Mouse (Mus musculus) skeletal muscle tissue, adult 2 months (tissue): ENCODE data around the gene Fkbp7.
"Not testable (repeated sequence)": the region's sequence is repeated elsewhere in the genome, so short reads cannot be mapped to it uniquely, and the experiment has no call there.

Experiments used
- DNase-seq: peaks from one replicate; pipeline ENCODE4 v3.0.0-alpha.2; 2012; ENCODE audit warnings: low read depth, low spot score

The Fkbp7 gene

GRCm38 (mm10) chr2:76667200-76667599 is 5.7 kb downstream of the Fkbp7 start:
- DNase-seq, result no peak

- no peak for DNase-seq
Observed at GRCm38 (mm10) chr2:76665531-76665930, 7.4 kb downstream of the Fkbp7 start.

GRCm38 (mm10) chr2:76659419-76659818 is 13.5 kb downstream of the Fkbp7 start:
- DNase-seq, result no peak

GRCm38 (mm10) chr2:76658551-76658950 is 14.4 kb downstream of the Fkbp7 start:
- no peak for DNase-seq

- DNase-seq, result no peak
Observed at GRCm38 (mm10) chr2:76655982-76656381, 16.9 kb downstream of the Fkbp7 start.

DNA sequence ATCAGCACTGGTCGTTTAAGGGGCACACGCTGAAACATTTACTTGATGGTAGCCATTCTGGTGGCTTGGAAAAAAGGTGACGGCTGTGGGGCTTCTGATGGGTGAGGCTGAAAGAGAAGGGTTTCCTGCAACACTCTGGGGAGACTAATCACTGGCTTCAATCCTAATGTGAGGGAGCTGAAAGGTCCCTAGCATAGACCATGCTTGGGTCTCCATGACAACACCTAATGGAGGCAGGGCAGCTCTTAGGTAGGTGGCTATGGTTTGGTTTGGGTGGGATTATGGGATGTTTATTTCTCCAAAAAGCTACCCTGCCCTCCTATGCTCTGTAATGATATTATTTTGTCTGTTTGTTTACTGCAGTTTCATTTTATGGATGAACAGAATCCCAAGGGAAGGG is 17.5 kb downstream of the Fkbp7 start:
- DNase-seq, result no peak

GRCm38 (mm10) chr2:76654646-76655045 is 18.3 kb downstream of the Fkbp7 start:
- no peak for DNase-seq

- DNase-seq, result no peak
Observed at GRCm38 (mm10) chr2:76653070-76653469, 19.8 kb downstream of the Fkbp7 start.

- no peak for DNase-seq
Observed at GRCm38 (mm10) chr2:76648666-76649141, 24.2 kb downstream of the Fkbp7 start.

- peak; percentile 96 for DNase-seq
Observed at GRCm38 (mm10) chr2:76647883-76648570, 24.9 kb downstream of the Fkbp7 start, which contains the start of the genes Prkra and Pjvk. TSS of gene Prkra (minus strand) at chr2:76648015. TSS of gene Pjvk (plus strand) at chr2:76648476.

DNA sequence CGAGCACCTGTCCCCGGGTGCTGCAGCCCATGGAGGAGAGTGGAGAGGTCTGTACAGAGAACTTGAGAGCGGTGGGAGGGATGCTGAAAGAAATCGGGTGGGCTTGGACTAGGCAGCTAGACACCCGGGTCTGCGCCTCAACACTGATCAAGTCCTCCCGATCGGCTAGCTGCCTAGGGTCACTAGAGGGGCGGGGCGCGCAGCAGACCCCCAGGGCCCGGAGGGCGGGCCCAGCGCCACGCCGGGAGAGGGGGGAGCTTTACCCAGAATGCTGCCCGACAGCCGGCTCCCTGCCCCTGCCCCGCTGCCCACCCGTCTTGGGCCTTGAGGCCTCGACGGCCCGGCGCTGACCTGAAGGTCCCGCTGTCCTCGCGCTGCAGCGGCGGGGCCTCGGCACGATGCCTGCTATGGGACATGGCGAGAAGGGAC is 25.5 kb downstream of the Fkbp7 start:
- DNase-seq, result peak; percentile 9

- no peak for DNase-seq
Observed at GRCm38 (mm10) chr2:76643801-76644200, 29.1 kb downstream of the Fkbp7 start.

DNA sequence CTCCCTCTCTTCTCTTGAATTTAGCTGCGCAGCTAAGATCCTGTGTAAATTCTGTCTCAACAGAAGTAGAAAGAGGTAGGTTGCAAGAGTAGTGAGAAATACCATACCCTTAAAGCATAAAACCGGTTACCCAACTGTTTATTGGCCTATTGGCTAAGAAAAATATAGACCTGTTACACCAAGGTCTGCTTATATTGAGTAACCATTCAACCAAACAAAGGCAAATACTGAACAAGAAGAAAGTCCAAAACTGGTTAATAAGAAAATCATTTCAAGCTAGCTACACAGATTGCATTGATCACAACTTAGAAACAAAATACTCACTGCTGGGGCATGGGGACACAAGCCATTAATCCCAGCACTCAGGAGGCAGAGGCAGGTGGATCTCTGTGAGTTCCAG is 33.3 kb downstream of the Fkbp7 start:
- no peak for DNase-seq

DNA sequence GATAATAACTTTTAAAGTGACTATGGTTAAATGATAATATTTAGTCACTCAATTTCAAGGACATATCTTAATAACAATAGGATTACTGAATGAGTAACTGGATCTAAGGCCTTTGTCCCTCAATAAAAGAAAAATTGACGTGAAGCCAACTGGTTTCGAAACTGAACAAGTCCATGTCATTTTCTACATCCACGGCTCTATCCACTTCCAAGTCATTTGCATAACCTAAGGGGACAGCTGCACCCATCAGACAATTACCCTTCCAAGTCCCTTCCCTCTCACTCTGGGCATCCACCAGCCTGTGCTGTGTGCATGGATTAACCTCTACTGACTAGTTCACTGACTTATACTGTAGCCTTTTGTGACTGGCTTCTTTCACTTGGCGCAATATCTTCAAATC is 41.3 kb downstream of the Fkbp7 start:
- no peak for DNase-seq

- no peak for DNase-seq
Observed at GRCm38 (mm10) chr2:76630293-76630692, 42.6 kb downstream of the Fkbp7 start.

DNA sequence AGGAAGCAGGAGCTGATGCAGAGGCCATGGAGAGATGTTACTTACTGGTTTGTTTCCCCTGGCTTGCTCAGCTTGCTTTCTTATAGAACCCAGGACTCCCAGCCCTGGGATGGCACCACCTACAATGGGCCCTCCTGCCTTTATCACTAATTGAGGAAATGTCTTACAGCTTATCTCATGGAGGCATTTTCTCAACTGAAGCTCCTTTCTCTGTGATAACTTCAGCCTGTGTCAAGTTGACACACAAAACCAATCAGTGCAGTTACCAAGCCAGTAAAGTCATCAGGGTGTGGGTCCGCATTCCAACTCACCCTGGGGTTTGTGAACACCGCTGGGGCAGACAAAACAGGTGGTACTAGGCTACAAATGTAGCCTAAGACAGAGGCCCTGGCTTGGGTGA is 50.6 kb downstream of the Fkbp7 start:
- not testable (repeated sequence) for DNase-seq

GRCm38 (mm10) chr2:76621724-76622123 is 51.2 kb downstream of the Fkbp7 start:
- no peak for DNase-seq

DNA sequence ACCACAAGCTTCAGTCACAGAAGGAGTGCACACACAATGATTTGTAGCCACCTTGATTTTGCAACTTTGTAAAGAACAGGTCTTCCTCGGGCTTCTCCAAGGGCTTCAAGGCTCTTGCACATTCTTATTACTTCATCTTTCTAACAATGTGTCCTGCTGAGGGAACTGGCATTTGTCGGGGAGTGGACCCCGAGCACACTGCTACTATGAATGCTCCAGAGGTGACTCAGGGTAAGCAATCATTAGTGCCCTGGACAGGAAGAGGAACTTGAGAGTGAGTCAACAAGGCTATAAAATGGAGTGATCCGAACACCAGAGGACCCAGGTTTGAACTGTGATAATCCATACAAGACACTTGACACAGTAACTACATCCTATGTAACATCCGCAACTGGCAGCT is 52.7 kb downstream of the Fkbp7 start:
- no peak for DNase-seq

GRCm38 (mm10) chr2:76618078-76618477 is 54.8 kb downstream of the Fkbp7 start:
- DNase-seq, result no peak
